Mouse (Mus musculus): ENCODE measurements around the gene Rev3l. TPM values are rescaled to one million over a fixed set of nuclear protein-coding genes. Genes with fewer than 3 reads are reported as not detected.
"Not testable (repeated sequence)": the region's sequence is repeated elsewhere in the genome, so short reads cannot be mapped to it uniquely, and the experiment has no call there.

Rev3l gene
- total RNA-seq, 2 experiments from 2014 or later = 40.9 to 43.3 TPM

GRCm38 (mm10) chr10:39773940-39774726 lies 42.2 kb downstream of the Rev3l start:
- no peak for DNase-seq (ENCODE audit: low spot score in 2 of 2)
- intact Hi-C loops (cut with DNase I) = no loop called here

- intact Hi-C loops (cut with DNase I) = no loop called here
These were observed 45.0 kb downstream of the Rev3l start for GRCm38 (mm10) chr10:39776927-39777326.

GRCm38 (mm10) chr10:39778305-39778704 lies 46.4 kb downstream of the Rev3l start:
- DNase-seq (ENCODE audit: low spot score in 2 of 2) = no peak
- intact Hi-C loops (cut with DNase I) = no loop called here

More at GRCm38 (mm10) chr10:39776927-39777326, 45.0 kb downstream of the Rev3l start:
- DNase-seq (ENCODE audit: low spot score in 2 of 2) = no peak

- intact Hi-C loops (cut with DNase I) = no loop called here
- no peak for DNase-seq (ENCODE audit: low spot score in 2 of 2)
These were observed 53.3 kb downstream of the Rev3l start for GRCm38 (mm10) chr10:39785241-39785640.

- intact Hi-C loops (cut with DNase I) = no loop called here
- DNase-seq (ENCODE audit: low spot score in 2 of 2) = no peak
These were observed 61.4 kb downstream of the Rev3l start for GRCm38 (mm10) chr10:39793295-39793694.

GRCm38 (mm10) chr10:39811507-39811906 lies 79.6 kb downstream of the Rev3l start:
- intact Hi-C loops (cut with DNase I) = no loop called here
- peak; percentile 12 to 44 for DNase-seq (ENCODE audit: low spot score in 2 of 2)

GRCm38 (mm10) chr10:39842621-39843020 lies 110.7 kb downstream of the Rev3l start:
- DNase-seq (ENCODE audit: low spot score in 2 of 2) = no peak
- intact Hi-C loops (cut with DNase I) = loop anchor here (5.0 kb wide), 1 partner anchor 670 kb away; no protein-coding TSS in a partner anchor

- DNase-seq (ENCODE audit: low spot score in 2 of 2) = no peak
- intact Hi-C loops (cut with DNase I) = no loop called here
These were observed 133.6 kb downstream of the Rev3l start for GRCm38 (mm10) chr10:39865509-39865908.

GRCm38 (mm10) chr10:39888621-39889020 lies 156.7 kb downstream of the Rev3l start:
- DNase-seq (ENCODE audit: low spot score in 2 of 2) = no peak
- intact Hi-C loops (cut with DNase I) = no loop called here

- intact Hi-C loops (cut with DNase I) = no loop called here
- no peak for DNase-seq (ENCODE audit: low spot score in 2 of 2)
These were observed 162.1 kb downstream of the Rev3l start for GRCm38 (mm10) chr10:39893702-39894697.

- intact Hi-C loops (cut with DNase I) = no loop called here
- DNase-seq (ENCODE audit: low spot score in 2 of 2) = no peak
These were observed 164.6 kb downstream of the Rev3l start for GRCm38 (mm10) chr10:39896503-39896902.

- intact Hi-C loops (cut with DNase I) = no loop called here
- peak; percentile 80 to 85 for DNase-seq (ENCODE audit: low spot score in 2 of 2)
These were observed 167.0 kb downstream of the Rev3l start, which contains the start of gene Mfsd4b4 for GRCm38 (mm10) chr10:39898874-39899371. Mfsd4b4 (minus strand) TSS chr10:39899238.

GRCm38 (mm10) chr10:39904191-39904590 lies 172.3 kb downstream of the Rev3l start:
- intact Hi-C loops (cut with DNase I) = no loop called here
- no peak for DNase-seq (ENCODE audit: low spot score in 2 of 2)

GRCm38 (mm10) chr10:39906799-39907658 lies 175.1 kb downstream of the Rev3l start:
- no peak for DNase-seq (ENCODE audit: low spot score in 2 of 2)
- intact Hi-C loops (cut with DNase I) = no loop called here

GRCm38 (mm10) chr10:39908768-39909441 lies 177.0 kb downstream of the Rev3l start:
- intact Hi-C loops (cut with DNase I) = no loop called here
- DNase-seq (ENCODE audit: low spot score in 2 of 2) = no peak

- no peak for DNase-seq (ENCODE audit: low spot score in 2 of 2)
- intact Hi-C loops (cut with DNase I) = no loop called here
These were observed 180.7 kb downstream of the Rev3l start for GRCm38 (mm10) chr10:39912616-39913015.

GRCm38 (mm10) chr10:39924556-39924955 lies 192.6 kb downstream of the Rev3l start:
- DNase-seq (ENCODE audit: low spot score in 2 of 2); intact Hi-C loops (cut with DNase I): not testable (repeated sequence)
